Mouse (Mus musculus): ENCODE data around the gene Cmya5.

DNA sequence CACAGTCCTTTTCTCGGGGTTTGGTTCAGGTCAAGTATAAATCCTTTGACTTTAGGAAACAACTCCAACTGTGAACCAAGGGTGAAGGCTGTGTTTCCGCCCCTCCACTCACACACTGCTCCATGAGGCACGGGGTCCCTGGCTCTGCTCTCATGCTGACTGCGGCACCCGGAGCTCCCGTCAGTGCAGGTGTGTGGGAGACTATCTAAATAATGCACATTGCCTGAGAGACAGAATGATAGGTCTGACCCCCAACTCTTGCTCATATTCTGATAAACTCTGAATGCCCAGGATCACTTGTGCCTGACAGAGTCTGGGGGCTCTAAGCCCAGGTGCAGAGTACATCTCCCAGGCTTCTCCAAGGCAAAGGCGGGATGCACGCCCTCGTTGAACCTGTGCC lies 103.5 kb downstream of the Cmya5 start:
- TF ChIP-seq CTCF (IDR thresholded peaks at IDR 0.05; ENCODE audit: control insufficient read depth, insufficient read depth, low read length): no peak
- no peak for TF ChIP-seq POLR2A (IDR thresholded peaks at IDR 0.05; ENCODE audit: borderline replicate concordance, control insufficient read depth, low read depth, low read length)

Data from bone marrow, adult 2 months (tissue).